Mouse (Mus musculus): ENCODE data around the gene Gm4177. TPM values are rescaled to one million over a fixed set of nuclear protein-coding genes. Genes with fewer than 3 reads are reported as not detected.
"Not testable (repeated sequence)": the region's sequence is repeated elsewhere in the genome, so short reads cannot be mapped to it uniquely, and the experiment has no call there.

Gene Gm4177
- not detected in 2 replicates for polyA plus RNA-seq (2016; fragmentation: Nextera tagmentation; extraction: Ambion mirVana)

- not testable (repeated sequence) for H3K36me3 ChIP-seq; H3K27ac ChIP-seq; H3K27me3 ChIP-seq; H3K9me3 ChIP-seq (replicated peaks); H3K4me3 ChIP-seq; ATAC-seq (ENCODE audit: low FRiP score); H3K4me1 ChIP-seq; H3K4me2 ChIP-seq (replicated peaks); H3K9ac ChIP-seq
- no CpG with 5 or more reads among the region's 3 CpGs for WGBS
These were observed at the start of gene Gm4177 for GRCm38 (mm10) chr7:21796628-21797027. TSS of gene Gm4177 (minus strand) at chr7:21796728.

DNA sequence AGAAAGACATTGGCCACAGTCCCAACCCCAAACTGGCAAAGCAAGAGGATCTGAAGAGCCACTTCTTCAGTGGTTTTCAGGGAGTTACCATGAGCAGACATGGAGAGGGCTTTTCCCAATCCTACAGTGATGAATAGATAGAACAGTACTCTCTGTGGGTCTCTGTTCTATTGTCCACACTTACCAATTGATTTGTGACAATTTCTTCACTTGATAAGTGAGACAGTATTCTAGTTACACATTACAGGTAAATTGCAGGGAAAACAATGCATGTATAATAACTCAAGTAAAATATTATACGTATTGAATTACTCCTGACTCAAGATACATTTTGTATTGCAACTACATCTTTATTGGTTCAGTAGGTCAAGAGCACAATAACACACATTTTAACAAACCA lies 47.6 kb upstream of the Gm4177 start, which contains the start of gene Gm5725:
Gene Gm5725 (minus strand): TSS at position 101 of the 400 bp plus-strand sequence.
- H3K4me3 ChIP-seq; H3K9ac ChIP-seq; H3K4me2 ChIP-seq (replicated peaks); H3K9me3 ChIP-seq (replicated peaks); H3K4me1 ChIP-seq; H3K27me3 ChIP-seq; H3K36me3 ChIP-seq; ATAC-seq (ENCODE audit: low FRiP score); H3K27ac ChIP-seq: not testable (repeated sequence)
- no CpG with 5 or more reads among the region's 1 CpGs for WGBS

GRCm38 (mm10) chr7:21832051-21832450 lies 35.5 kb upstream of the Gm4177 start, which contains the start of gene Vmn1r135:
TSS of gene Vmn1r135 (plus strand) at chr7:21832351.
- no CpG with 5 or more reads among the region's 1 CpGs for WGBS
- H3K4me1 ChIP-seq; ATAC-seq (ENCODE audit: low FRiP score); H3K4me2 ChIP-seq (replicated peaks); H3K9me3 ChIP-seq (replicated peaks); H3K27me3 ChIP-seq; H3K36me3 ChIP-seq; H3K4me3 ChIP-seq; H3K27ac ChIP-seq; H3K9ac ChIP-seq: not testable (repeated sequence)

- not testable (repeated sequence) for H3K4me3 ChIP-seq; H3K27ac ChIP-seq; ATAC-seq (ENCODE audit: low FRiP score); H3K4me2 ChIP-seq (replicated peaks); H3K27me3 ChIP-seq; H3K36me3 ChIP-seq; H3K9me3 ChIP-seq (replicated peaks); H3K9ac ChIP-seq; H3K4me1 ChIP-seq
- WGBS = no CpG with 5 or more reads among the region's 5 CpGs
These were observed 35.2 kb downstream of the Gm4177 start, which contains the start of gene Gm4175 for GRCm38 (mm10) chr7:21761375-21761774. TSS of gene Gm4175 (minus strand) at chr7:21761475.

Other genes starting within 250 kb of the Gm4177 start
- not detected in 2 replicates for gene Vmn1r132, start 182.6 kb downstream of the Gm4177 start, polyA plus RNA-seq (2016; fragmentation: Nextera tagmentation; extraction: Ambion mirVana)
- not detected in 2 replicates for gene Gm4175, start 35.3 kb downstream of the Gm4177 start, polyA plus RNA-seq (2016; fragmentation: Nextera tagmentation; extraction: Ambion mirVana)
- not detected in 2 replicates for gene Vmn1r135, start 35.6 kb upstream of the Gm4177 start, polyA plus RNA-seq (2016; fragmentation: Nextera tagmentation; extraction: Ambion mirVana)
- gene Gm5725, start 47.5 kb upstream of the Gm4177 start, polyA plus RNA-seq (2016; fragmentation: Nextera tagmentation; extraction: Ambion mirVana) = not detected in 2 replicates
- gene Gm5891, start 124.6 kb upstream of the Gm4177 start, polyA plus RNA-seq (2016; fragmentation: Nextera tagmentation; extraction: Ambion mirVana) = not detected in 2 replicates
- not detected in 2 replicates for gene Vmn1r137, start 197.9 kb upstream of the Gm4177 start, polyA plus RNA-seq (2016; fragmentation: Nextera tagmentation; extraction: Ambion mirVana)
- gene Vmn1r138, start 232.2 kb upstream of the Gm4177 start, polyA plus RNA-seq (2016; fragmentation: Nextera tagmentation; extraction: Ambion mirVana) = not detected in 2 replicates